Mouse (Mus musculus) CH12.LX (cell line): ENCODE data around the gene Fam13c.

Source experiments
- CTCF ChIP-seq, 2 experiments: IDR thresholded peaks in 1 of 2; conservative IDR thresholded peaks in 1 of 2; 2 replicates each; pipeline ENCODE4 v1.5.1; 2011 to 2012; ENCODE audit warnings: low read depth in 2 of 2, low read length in 2 of 2, improper control_type of control experiment in 1 of 2, inconsistent platforms in 1 of 2, mild to moderate bottlenecking in 1 of 2, moderate library complexity in 1 of 2
- EP300 ChIP-seq: IDR thresholded peaks from 2 replicates; pipeline ENCODE4 v1.6.1; 2011; ENCODE audit warnings: low read length, improper control_type of control experiment
- ETS1 ChIP-seq: conservative IDR thresholded peaks from 2 replicates; pipeline ENCODE4 v1.6.1; 2012; ENCODE audit warnings: low read depth, mild to moderate bottlenecking, inconsistent platforms, low read length, improper control_type of control experiment, moderate library complexity
- NELFE ChIP-seq: IDR thresholded peaks from 2 replicates; pipeline ENCODE4 v1.6.1; 2011; ENCODE audit warnings: low read depth, low read length, improper control_type of control experiment
- USF1 ChIP-seq: IDR thresholded peaks from 2 replicates; pipeline ENCODE4 v1.6.1; 2014; ENCODE audit warnings: low read depth, mild to moderate bottlenecking, inconsistent platforms, low read length, improper control_type of control experiment
- USF2 ChIP-seq: conservative IDR thresholded peaks from 2 replicates; pipeline ENCODE4 v1.6.1; 2011; ENCODE audit warnings: low read depth, low read length, improper control_type of control experiment

- TF ChIP-seq CTCF (conservative IDR thresholded peaks at IDR 0.05 in 1 of 2, IDR thresholded peaks at IDR 0.05 in 1 of 2; ENCODE audit: low read depth in 2 of 2, low read length in 2 of 2) (no peak), ETS1 (no peak), NELFE (no peak), EP300 (no peak), USF1 (no peak), USF2 (no peak)
These were observed 13.9 kb upstream of the Fam13c start for GRCm38 (mm10) chr10:70426373-70426772.
